Mouse (Mus musculus) urinary bladder, adult 2 months (tissue): ENCODE results near the gene Zbbx. TPM values are rescaled to one million over a fixed set of nuclear protein-coding genes. Genes with fewer than 3 reads are reported as not detected.

Experiments used
- DNase-seq: peaks from one replicate; pipeline ENCODE4 v3.0.0; 2022; ENCODE audit warnings: low spot score
- polyA plus RNA-seq: library from polyadenylated mRNA; depleted of rRNA; stranded (reverse); fragments of >200 nt; gene quantifications from 2 replicates; pipeline ENCODE4 v1.2.3, GENCODE M21; 2012; rRNA removed

The Zbbx gene
- polyA plus RNA-seq, result 0.06 and 0.10 TPM in 2 replicates

DNA sequence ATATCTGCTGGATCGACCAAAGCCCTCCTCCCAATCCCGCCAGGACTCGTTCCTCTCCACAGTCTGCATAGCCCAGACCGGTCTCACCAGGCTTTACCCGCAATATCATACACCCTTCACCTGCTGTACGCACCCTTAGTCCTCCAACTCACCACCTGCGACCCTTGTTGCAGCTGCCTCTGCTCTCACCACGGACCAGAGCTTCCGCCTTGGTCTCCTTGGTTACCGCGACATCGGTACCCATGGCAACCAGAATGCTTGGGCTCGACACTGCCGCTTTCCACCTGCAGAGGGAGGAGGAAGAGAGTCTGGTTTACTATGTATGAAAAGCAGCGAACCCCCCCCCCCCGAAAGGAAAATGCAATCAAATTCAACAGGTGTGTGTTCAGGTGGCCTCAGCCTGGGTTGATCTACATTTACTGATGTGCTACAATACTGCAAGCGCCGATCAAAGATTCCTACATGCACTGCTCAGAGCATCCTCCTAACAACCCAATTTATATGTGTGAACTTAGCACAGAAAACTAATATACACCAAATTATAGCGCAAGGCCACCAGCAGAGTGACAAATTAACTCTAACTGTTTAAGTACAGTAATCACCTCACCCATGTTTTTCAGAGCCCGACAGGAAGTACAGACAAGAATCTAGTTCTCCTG is at the start of gene Zbbx:
Gene Zbbx (minus strand): TSS at position 197 of the 659 bp plus-strand sequence.
- DNase-seq, result no peak

DNA sequence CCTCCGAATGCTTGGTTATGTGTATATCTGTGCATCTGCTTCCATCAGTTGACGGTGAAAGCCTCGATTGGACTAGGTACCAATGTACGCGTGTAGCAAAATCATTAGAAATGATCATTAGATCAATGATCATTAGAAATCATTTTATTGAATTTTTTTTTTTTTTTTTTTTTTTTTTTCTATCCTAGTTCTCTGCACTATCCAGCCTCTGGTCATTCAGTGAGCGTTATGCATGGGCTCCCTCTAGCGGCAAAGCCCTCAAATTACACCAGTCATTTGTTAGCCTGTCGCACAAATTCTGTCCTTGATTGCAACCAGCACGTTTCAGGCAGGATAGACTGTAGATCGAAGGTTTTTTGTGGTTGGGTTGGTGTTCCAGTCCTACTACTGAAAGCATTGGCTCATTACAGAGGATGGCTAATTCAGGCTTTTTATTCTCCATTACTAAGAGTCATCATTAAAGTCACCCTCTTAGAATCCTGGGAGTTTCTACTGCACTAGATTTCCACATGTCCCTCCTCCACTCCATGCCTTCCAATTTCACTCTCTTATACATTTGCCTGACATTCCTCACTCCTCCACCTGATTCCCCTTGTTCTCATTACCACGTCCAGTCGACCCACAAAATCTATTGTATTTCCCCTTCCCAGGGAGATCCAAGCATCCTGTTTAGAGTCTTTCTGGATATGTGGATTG is 38.1 kb upstream of the Zbbx start:
- DNase-seq, result no peak

DNA sequence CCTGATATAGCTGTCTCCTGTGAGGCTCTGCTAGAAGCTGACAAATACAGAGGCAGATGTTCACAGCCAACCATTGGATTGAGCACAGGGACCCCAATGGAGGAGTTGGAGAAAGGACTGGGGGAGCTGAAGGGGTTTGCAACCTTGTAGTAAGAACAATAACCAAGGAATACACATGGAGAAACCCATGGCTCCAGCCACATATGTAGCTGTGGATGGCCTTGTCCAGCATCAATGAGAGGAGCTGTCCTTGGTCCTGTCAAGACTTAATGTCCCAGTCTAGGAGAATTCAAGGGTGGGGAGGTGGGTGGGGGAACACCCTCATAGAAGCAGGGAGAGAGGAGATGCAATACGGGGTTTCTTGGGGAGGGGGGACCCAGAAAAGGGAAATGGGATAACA is 17.8 kb upstream of the Zbbx start:
- no peak for DNase-seq

- DNase-seq, result no peak
Observed at GRCm38 (mm10) chr3:75141876-75142275, 23.0 kb downstream of the Zbbx start.

GRCm38 (mm10) chr3:75104867-75105266 is 60.0 kb downstream of the Zbbx start:
- no peak for DNase-seq

DNA sequence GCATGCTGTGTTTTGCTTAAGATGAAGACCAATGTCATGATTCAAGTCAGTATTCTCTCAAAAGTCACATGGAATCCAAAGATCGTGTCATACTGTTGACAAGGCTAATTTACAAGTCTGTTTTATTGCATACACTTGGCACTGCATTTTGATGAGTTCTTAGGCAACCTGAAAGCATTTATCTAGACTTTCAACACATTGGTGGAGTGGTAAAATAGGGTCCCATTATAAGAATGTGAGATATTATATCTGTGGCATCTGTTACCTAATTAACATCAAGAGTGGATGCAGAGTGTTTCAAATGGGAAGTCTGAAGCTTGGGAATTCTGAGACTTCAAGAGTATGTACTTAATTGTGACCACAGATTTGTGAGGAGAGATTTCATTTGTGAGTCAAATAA is 79.1 kb downstream of the Zbbx start:
- no peak for DNase-seq

- no peak for DNase-seq
Observed at GRCm38 (mm10) chr3:75078906-75079305, 85.9 kb downstream of the Zbbx start.

GRCm38 (mm10) chr3:75009701-75010100 is 155.1 kb downstream of the Zbbx start:
- no peak for DNase-seq

Other genes with a start within 250 kb of the Zbbx start
- gene Serpini2, start 105.0 kb upstream of the Zbbx start, polyA plus RNA-seq, result not detected in 2 replicates